Mouse (Mus musculus): ENCODE results near the gene Smtnl2.
A peak's percentile ranks its signal among the peaks of the same experiment; 100 is the strongest.
"Not testable (repeated sequence)": the region's sequence is repeated elsewhere in the genome, so short reads cannot be mapped to it uniquely, and the experiment has no call there.

The Smtnl2 gene

DNA sequence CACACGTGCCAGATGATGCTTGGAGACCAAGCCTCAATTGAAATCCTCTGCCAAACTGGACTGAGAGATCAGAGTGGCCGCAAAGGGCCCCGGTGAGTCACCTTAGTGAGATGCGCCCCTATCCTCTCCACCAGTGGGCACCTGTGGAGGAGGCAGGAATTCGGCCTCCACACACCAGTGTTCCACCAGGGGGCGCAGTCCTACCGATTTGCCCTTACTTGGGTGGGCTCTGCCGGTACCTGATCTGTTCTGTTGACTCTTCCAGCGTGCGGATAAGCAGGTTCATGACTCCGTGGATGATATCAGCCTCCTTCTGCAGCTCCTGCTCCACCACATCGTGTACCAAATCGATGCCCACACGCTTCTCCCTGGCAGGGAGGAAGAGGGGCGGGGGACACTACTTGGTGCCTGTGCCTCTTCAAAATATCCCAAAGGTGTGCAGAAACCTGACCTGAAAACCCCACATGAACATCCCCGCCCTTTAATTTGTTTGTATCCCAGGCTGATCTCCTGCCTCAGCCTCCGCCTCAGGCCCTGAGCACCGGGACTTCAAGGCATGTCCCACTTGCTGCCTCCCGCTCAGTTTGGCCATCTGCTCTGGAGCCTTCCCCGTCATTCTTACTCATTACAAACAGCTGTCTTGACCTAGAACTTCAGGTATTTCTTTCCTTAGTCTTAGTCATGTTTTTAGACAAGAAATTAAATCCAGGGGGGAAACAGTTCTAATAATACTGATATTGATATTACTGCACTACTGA is 56.4 kb downstream of the Smtnl2 start:
- peak; percentile 69 for DNase-seq (ENCODE audit: low read depth)

GRCm38 (mm10) chr11:72353186-72353585 is 58.3 kb downstream of the Smtnl2 start:
- DNase-seq (ENCODE audit: low read depth), result no peak

DNA sequence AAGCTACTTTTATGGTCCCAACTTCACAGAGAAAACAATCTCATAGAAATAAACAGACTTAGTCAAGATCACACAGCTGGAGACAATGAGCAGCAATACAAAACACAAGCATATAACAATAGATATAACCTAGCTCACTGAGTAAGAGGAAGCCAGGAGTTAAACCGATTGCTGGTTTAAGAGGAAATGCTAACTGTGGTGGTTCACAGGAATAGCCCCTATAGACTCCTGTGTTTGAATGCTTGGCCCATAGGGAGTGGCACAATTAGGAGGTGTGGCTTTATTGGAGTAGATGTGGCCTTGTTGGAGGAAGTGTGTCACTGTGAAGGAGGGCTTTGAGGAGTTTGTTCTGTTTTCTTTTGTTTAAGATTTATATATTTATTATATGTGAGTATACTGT is 59.2 kb downstream of the Smtnl2 start:
- no peak for DNase-seq (ENCODE audit: low read depth)

- no peak for DNase-seq (ENCODE audit: low read depth)
Observed at GRCm38 (mm10) chr11:72349652-72350051, 61.9 kb downstream of the Smtnl2 start.

- no peak for DNase-seq (ENCODE audit: low read depth)
Observed at GRCm38 (mm10) chr11:72349016-72349415, 62.5 kb downstream of the Smtnl2 start.

- peak; percentile 41 for DNase-seq (ENCODE audit: low read depth)
Observed at GRCm38 (mm10) chr11:72348563-72348962, 63.0 kb downstream of the Smtnl2 start.

DNA sequence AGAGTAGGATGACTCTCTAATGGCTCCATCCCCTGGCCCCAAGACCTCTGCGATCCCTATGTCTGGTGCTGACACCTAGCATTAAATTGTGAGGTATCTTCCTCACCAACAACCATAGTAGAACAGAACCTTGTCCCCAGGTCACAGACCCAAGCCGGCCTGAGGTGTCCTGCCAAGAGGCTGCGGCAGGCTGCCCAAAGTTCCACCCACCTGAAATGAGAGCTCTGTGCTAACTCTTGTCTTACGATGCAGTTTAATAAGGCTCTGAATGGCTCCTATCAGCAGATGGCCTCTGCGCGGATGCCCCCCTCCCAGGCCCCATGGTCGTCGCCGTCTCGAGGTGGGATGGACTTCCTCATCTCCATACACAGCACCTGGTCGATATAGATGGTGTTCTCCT is 67.0 kb downstream of the Smtnl2 start:
- DNase-seq (ENCODE audit: low read depth), result no peak

DNA sequence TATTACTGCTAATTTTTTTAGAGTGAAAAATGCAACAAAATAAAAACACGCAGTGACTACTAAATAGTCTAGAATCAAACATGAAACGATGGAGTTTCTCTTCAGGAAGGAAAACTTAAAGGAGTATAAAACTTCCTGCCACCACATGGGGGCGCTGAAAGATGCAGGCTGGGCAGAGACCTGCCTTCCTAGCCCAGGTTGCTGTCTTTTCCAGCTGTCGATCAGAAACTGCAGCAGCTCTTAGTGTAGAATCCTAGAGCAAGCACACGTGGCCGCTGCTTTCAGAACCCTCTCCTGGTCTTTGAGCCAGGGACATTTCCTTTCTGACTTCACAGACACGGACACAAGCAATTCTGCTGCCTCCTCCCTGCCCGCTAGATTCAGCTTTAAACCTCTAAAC is 67.6 kb downstream of the Smtnl2 start:
- DNase-seq (ENCODE audit: low read depth), result peak; percentile 69

DNA sequence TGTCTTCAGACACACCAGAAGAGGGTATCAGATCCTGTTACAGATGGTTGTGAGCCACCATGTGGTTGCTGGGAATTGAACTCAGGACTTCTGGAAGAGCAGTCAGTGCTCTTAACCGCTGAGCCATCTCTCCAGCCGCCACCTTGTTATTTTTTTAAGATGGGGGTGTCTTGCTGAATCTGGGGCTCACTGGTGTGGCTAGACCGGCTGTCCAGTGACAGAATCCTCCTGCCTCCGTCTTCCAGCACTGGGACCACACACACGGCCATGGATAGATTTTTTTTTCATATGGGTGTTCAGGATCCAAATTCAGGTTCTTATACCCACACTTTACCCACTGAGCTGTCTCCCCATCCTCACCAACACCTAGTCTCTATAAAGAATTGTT is 68.3 kb downstream of the Smtnl2 start:
- DNase-seq (ENCODE audit: low read depth), result not testable (repeated sequence)

GRCm38 (mm10) chr11:72342549-72343237 is 68.8 kb downstream of the Smtnl2 start:
- DNase-seq (ENCODE audit: low read depth), result peak; percentile 72

GRCm38 (mm10) chr11:72339716-72340115 is 71.8 kb downstream of the Smtnl2 start:
- DNase-seq (ENCODE audit: low read depth), result no peak
